Mouse (Mus musculus): Measurements from ENCODE around the gene Arhgef10l.
A peak's percentile ranks its signal among the peaks of the same experiment; 100 is the strongest.
"Not testable (repeated sequence)": the region's sequence is repeated elsewhere in the genome, so short reads cannot be mapped to it uniquely, and the experiment has no call there.

Arhgef10l gene

DNA sequence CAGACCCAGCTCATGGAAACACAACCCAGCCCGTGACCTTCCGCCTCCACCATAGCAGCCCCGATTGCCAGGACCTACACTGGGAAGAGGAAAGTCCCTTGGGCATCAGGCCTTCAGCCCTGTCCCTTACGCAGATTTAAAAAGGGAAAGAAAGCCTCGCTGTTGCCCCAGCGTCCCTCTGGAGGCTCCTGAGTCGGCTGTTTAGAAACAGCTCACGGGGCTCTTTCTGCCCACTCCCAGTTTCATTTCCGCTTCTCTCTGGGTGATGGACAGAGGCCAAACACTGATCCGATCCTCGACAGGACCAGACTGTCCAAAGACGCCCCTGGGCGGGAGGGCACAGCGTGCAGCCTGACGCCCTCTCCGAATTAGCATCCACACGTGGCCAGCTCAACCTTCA is 93.4 kb downstream of the Arhgef10l start:
- no peak for DNase-seq (ENCODE audit: low spot score)

DNA sequence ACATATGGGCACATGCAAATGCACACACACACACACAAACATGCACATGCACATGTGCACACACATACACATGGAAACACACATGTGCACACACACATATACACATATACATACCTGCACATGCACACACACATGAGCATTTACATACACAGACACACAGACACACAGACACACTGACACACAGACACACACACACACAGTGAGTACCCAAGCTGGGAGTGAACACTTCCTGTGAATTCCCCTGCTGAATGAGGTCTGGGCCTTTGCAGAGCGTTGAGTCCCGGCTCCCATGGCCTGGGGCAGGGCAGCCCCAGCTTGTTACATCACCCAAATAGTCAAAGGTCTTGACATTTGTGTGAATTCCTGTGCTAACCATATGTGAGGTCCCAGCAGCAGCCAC is 96.4 kb downstream of the Arhgef10l start:
- no peak for DNase-seq (ENCODE audit: low spot score)

DNA sequence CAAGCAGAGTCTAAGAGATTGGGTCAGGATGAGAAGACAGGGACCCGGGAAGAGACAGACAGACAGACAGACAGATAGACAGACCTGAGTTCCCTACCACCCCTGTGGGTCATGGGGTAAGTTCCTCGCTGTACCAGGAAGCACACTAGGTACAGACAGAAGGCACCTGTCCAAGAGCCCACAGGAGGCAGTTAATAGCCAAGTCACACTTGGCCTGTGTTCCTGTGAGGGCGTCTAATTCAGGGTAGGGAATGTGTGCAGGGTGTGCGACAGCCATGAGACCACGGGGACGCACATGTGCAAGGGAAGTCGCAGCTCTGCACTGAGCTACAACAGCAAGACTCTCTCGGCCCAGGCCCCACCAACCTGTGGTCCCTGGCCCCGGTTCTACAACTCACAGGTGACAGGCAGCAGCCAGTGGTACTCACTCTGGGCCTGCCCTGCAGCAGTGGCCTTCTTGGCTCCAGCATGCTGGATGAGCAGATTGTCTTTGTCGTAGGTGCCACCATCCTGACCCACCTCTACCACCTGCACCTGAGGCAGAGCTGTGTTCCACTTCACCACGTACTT is 97.8 kb downstream of the Arhgef10l start:
- no peak for DNase-seq (ENCODE audit: low spot score)

DNA sequence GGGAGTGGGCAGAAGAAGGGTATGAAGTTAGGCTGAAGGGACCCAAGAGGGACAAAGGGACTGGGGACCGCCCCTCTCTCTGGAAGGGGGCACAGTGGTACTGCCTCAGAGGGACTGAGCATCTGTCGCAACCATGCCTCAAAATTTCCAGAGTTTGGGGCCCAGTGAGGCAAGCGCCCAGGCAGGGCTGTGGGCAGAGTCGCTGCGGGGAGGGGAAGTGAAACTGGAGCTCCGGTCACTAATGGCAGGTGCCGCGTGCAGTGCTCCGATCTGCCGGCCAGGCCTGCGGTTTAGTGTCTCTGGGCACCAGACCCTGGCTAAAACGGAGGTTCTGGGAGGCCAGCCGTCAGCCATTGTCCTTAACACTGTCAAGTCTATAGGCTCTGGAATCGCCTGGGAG is 99.0 kb downstream of the Arhgef10l start:
- DNase-seq (ENCODE audit: low spot score), result no peak

DNA sequence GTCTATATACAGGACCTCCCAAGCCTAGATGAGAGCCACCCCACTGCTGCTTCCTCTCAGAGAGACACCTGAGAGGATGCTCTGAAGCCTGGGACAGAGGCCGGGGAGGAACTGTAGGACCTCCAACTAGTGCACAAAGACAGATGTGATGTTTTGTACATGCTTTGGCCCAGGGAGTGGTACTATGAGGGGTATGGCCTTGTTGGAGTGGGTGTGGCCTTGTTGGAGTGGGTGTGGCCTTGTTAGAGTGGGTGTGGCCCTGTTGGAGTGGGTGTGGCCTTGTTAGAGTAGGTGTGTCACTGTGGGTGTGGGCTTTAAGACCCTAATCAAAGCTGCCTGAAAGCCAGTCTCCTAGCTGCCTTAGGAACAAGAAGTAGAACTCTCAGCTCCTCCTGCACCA is 101.4 kb downstream of the Arhgef10l start:
- not testable (repeated sequence) for DNase-seq (ENCODE audit: low spot score)

DNA sequence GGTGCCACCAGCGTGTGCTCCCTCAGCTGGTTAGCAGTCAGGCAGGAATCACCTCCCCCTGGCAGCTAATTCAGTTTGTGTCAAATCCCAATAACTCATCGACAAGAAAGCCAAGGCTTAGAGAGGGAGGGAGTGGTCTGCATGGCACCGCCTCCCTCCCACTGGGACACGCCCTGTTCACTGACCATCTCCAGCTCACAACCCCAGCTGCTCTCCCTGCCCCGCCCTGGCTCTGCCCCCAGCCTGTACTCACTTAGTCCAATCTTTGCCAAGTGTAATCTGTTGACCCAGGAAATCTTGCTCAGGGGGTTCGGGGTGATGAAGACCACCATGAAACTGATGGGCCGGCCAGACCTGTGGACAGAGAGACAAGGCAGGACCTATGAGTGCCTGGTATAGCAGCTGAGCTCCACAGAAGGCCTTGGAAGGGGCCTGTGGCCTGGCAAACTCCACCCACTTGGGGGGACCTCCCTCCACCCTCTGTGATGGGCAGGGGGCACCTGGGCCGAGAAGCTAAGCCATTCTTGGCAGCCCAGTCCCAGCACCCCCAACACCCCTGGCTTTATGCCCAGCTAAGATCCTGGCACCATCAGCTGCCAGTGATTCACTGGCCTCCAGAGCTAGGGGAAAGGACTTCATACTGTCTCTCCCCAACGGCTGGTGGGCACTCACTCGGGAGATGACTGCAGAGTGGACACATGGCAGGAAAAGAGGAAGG is 103.2 kb downstream of the Arhgef10l start:
- DNase-seq (ENCODE audit: low spot score), result no peak

DNA sequence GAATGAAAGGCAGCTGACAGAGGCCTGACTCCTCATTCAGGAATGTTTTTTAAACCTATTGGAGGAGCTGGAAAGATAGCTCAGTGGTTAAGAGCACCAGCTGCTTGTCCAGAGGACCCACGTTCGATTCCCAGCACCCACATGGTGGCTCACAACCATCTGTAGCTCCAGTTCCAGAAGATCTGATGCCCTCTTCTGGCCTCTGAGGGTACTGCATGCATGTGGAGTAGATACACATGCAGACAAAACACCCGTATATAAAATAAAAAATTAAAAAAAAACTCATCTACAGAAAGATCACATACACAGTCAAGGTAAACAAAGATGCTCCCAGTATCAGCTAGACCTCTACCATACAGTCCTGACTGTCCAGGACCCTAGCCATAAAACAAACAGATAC is 104.1 kb downstream of the Arhgef10l start:
- DNase-seq (ENCODE audit: low spot score), result no peak

DNA sequence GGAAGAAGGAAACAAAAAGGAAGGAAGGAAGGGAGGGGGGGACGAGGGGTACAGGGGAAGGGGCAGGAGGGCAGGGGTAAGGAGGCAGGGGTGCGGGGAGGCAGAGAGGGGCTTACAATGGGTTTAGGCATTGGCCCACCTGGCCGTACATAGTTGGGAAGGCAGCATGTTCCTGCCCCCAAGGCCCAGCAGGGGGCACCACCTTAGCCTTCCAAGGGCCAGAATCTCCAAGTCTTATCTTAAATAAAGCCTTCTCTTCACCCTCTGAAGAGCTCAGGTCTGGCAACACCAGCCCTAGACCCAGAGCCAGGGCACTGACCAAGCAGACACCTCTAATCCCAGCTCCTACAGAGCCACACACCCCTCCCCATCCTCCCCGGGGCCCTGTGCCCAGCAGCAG is 106.0 kb downstream of the Arhgef10l start:
- no peak for DNase-seq (ENCODE audit: low spot score)

DNA sequence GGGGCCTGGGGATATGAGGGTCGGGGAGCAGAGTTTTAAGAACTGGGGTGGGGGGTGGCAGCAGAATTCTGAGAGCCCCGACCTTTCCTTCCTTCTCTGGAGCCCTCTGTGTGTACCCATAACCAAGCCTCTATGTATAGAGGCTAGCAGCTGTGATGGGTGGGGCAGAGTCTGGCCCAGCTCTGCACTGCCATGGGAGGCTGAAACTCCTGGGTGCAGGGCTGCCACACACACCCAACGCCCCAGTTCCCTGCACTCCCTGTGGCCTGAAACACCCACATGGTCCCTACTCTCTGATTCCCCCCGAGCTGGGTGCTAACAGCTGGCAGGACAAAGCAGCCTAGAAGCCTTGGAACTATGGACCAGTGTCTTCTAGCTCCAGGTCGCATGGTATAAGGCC is 107.6 kb downstream of the Arhgef10l start:
- no peak for DNase-seq (ENCODE audit: low spot score)

DNA sequence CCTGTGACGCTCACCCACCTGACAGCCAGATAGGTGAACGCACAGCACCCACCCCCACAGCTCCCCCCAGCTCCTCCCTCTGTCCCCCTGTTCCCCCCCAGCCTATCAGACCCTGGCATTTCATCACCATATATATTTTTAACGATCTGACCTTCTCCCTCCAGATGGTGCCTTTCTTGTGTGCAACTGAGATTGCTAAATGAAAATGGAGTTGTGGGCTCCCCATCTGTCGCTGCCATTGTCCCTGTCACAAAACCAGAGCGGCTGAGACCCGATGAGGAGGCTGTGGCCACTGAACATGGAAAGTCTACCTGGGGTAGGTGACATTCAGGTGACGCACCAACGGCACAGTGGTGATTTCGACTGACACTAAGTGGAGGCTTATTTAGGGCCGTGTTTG is 109.3 kb downstream of the Arhgef10l start:
- DNase-seq (ENCODE audit: low spot score), result no peak

DNA sequence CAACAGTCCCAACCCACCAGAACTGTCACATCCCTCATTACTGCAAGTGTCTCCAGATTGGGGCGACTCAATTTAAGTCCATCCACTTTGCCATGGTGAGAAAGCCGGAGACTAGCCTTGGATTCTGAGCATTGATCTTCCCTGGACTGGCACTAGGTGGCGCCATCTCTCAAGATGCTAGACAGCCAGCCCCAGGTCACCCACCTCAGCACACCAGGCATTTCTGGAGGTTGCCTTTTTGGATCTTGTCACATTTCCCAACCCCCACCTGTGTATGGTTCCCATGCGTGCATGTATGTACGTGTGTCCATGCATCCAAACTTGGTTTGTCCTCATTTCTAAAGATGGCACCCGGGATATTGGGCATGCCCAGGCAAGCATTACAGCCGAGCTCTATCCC is 110.5 kb downstream of the Arhgef10l start:
- peak; percentile 25 for DNase-seq (ENCODE audit: low spot score)

DNA sequence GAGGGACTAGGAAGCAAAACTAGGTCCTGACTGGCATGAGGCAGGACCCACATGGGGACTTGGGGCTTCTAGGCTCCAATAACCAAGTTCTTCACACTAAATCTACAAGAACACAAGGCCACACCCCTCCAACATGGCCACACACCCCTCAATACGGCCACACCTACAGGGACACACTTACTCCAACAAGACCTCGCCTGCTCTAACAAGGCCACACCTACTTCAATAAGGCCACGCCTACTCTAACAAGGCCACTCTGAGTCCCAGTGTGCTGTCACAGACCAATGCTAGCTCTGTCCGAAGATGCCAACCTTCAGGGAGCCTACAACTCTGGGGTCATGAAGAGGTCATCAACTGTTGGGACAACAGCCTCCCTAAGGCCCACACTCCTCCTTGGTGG is 111.3 kb downstream of the Arhgef10l start:
- no peak for DNase-seq (ENCODE audit: low spot score)

DNA sequence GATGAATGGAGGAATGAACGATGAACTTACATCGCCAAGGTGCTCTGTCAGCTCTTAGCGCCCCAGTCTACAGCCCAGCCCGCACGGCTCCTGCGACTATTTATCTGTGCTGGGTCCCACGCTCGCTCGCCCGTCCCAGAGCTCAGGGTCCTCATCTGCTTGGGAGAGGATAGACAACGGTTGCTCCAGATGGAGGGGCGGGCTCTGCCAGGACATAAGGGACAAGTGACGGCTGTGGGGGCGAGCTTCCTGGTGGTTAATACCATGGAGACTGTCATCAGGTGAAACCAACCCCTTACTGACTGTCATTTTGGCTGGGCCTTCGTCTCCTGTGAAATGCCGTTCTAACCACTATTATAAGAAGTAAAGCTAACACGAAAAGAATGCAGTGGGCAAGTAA is 114.0 kb downstream of the Arhgef10l start:
- DNase-seq (ENCODE audit: low spot score), result no peak

DNA sequence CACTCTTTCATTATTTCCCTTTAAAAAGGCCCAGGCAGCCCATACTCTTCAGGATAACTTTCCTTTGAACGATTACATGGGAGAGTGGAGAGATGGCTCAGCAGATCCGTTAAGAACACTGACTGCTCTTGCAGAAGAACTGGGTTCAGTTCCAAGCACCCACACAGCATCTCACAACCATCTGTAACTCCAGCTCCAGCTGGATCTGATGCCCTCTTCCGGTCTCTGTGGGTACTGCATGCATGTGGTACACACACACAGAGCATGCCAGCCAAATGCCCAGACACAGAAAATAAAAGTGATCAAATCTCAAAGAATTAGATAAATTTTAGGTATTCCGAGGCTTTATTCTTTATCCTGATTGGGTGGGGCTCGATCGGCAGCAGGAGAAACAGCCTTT is 115.1 kb downstream of the Arhgef10l start:
- no peak for DNase-seq (ENCODE audit: low spot score)

DNA sequence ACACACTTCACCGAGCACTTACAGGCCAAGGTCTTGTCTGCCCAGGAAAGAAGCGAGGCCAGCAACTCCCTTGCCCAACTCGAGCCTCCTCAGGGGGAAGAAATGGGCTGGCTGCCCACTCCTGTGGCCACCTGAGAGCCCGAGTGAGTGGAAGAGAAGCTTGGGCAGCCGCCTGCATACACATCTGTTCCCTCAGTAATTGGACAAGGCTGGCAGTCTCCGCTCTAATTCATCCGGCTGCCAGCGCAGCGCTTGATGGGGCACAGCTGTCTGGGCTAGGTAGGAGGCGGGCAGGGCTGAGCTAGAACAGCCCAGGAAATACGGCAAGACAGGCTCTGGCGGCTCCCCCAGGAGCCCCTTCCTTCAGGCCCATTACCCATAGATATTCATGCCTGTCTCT is 115.8 kb downstream of the Arhgef10l start:
- no peak for DNase-seq (ENCODE audit: low spot score)

DNA sequence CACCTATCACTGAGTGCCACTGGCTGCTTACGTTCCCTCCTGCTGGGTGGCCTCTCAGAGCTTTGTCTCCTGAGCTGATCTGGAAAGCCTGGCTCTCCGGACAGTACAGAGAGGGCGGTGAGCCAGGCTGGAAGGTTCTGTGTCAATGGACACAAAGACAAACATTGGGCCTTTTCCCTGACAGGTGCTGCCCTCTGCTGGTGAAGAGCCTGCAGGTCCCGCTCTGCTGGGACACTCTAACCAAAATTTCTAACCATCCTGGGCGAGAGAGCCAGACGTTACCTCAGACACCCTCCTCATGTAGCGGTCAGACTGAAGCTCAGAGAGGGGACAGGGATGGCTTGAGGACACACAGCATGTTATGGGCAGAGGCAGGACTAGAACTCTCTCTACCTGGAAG is 118.3 kb downstream of the Arhgef10l start:
- peak; percentile 64 for DNase-seq (ENCODE audit: low spot score)

DNA sequence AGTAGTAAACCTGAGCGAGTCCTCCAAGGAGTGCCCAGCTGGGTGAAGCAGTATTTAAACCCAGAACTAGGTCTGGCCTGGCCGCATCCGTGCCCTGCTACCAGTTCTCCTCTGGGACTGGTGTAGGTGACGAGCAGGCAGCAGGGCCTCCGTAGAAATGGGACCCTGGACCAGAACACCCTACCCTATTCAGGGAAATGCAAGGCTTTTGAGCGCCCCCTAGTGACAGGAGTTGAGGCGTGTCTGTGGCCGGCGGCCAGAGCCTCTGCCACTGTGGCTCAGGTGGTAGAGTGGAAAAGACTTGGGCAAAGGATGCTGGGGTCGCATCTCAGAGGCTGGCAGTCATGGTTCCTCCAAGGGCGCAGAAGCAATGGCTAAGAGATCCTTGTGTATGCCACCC is 126.7 kb downstream of the Arhgef10l start:
- peak; percentile 51 for DNase-seq (ENCODE audit: low spot score)

DNA sequence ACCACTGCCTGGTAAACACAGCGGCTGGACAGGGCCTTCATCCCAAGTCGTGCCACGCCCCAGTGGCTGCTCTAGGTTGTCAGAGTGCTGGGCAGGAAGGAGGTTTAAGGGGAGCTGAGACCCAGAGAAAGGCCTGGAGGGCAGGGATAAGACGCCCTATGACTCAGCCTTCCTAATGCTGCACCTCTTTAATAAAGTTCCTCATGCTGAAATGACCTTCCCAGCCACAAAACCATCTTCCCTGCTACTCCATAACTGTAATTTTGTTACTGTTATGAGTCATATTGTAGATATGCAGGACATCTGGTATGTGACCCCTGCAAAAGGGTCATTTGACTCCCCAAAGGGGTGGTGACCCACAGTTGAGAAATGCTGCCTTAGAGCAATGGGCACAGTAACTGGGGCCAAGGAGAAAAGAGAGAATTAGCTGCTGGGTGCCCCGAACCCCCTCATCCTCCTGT is 128.2 kb downstream of the Arhgef10l start:
- no peak for DNase-seq (ENCODE audit: low spot score)

DNA sequence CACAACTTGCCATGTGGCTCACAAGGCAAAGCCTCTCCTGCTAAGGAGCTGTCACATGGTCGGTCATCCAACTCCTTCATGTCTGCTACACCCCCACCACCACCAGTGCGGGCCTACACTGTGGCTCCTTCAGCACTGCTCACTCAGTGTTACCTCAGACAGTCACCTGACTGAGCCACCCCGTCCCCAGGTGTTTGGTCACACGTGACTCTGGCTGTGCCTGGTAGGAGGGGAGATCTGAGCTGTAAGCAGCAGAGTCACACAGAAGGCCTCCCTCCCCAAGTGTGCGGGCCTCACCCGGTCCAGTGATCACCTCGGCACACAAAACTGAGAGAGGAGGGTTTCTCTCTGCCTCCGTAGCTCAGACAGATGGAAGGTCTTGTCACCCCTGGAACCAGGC is 130.5 kb downstream of the Arhgef10l start:
- no peak for DNase-seq (ENCODE audit: low spot score)

DNA sequence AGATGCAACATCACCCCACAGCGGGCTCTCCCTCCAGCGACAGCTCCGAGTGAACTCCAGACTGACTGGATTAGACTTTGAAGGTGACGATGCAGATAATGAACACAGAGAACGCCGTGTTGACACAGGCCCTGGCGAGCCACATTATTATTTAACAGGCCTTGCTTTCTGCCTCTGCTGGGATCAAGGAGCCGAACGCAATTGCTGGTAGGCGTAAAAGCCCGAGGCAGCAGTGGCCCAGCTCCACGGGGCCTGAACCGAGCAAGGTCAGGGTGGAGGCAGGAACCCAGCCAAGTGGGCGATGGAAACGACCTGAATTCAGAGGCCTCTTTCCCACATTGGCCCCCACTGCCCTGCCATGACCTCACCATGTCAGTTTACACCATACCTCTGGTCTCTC is 133.5 kb downstream of the Arhgef10l start:
- DNase-seq (ENCODE audit: low spot score), result no peak

DNA sequence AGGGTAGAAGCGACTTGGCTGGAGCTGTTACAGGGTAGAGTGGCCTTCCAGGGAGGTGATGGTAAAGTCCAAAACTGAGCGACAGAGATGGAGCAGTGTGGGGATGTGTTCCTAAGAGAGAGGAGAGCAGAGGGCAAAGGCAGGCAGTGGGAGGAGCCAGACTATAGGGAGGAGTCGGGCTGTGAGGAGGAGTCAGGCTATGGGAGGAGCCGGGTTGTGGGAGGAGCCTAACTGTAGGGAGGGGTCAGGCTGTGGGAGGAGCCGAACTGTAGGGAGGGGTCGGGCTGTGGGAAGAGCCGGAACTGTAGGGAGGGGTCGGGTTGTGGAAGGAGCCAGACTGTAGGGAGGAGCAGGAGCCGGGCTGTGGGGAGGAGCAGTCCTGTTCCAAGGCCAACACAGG is 134.8 kb downstream of the Arhgef10l start:
- no peak for DNase-seq (ENCODE audit: low spot score)

DNA sequence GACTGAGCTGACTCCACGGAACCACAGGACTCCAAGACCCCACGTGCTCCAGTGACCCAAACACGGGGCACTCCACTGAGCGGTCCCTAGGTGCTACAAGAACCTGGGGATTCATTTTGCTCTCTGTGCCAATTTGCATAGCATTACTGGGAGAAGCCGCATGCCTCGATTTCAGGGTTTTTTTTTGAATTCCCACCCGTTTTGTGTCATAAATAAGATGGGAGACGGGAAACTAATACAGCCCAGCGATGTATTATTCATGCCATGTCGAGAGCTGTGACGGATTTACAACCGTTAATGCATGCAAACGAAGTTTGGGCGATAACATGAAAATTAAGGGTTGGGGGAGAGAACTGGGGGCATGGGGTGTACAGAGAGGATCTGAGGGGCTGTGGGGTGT is 136.1 kb downstream of the Arhgef10l start:
- DNase-seq (ENCODE audit: low spot score), result no peak

DNA sequence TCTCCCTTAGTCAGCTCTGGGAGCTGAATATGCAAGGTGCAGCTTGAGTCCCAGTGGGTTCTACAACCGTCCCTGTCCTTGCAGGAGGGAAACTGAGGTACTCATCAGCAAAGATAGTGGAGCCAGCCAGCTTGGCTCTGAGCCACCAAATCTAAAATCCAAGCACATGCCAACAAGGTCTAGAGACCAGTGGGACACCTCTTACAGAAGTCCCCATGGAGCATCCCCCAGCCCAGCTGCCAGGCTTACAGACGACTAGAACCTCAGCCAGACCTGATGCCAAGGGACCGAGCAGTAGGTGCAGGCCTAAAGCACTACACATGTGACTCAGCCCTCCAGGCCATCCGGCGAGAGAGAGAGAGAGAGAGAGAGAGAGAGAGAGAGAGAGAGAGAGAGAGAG is 137.4 kb downstream of the Arhgef10l start:
- DNase-seq (ENCODE audit: low spot score), result no peak

DNA sequence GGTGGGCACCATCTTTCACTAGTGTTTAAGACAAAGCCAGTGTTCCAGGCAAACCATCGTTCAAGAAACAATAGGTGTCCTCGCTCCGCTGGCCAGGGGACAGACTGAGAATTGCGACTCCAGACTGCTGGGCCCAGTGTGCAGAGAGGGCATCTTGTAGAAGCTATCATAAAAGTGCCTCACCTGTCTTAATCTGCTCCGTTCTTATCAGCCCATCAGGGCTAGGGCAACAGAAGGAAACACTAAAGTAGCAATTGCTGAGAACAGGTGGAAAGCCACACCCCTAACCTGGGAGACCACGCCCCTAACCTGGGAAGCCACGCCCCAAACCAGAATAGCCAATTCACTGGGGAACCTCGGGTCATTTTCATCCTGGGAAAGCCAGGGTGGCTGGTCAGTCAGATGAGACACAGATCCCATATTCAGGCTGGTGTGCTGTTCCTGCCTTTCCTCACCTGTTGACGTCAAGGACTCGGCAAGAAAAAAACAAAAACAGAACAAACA is 140.1 kb downstream of the Arhgef10l start:
- no peak for DNase-seq (ENCODE audit: low spot score)
